Mouse (Mus musculus) liver, embryonic 14.5 days (tissue): Measurements from ENCODE around the gene Col6a1.

Experiments
- CTCF ChIP-seq: IDR thresholded peaks from 2 replicates; pipeline ENCODE4 v1.5.1; 2016; ENCODE audit warnings: antibody characterized with exemption, low read depth, control low read depth
- EP300 ChIP-seq: IDR thresholded peaks from 2 replicates; pipeline ENCODE4 v1.6.1; 2016; ENCODE audit warnings: antibody characterized with exemption, low read depth

- TF ChIP-seq CTCF (no peak), EP300 (no peak)
These were observed 1.3 kb upstream of the Col6a1 start for GRCm38 (mm10) chr10:76727301-76727700.
